Mouse (Mus musculus) embryonic fibroblast, embryonic 13.5 days (primary cell): Measurements from ENCODE around the gene Serpind1. TPM values are rescaled to one million over a fixed set of nuclear protein-coding genes. Genes with fewer than 3 reads are reported as not detected.

Source experiments
- H3K27ac ChIP-seq: 2 replicates; pipeline ENCODE4 v1.5.1; 2012; ENCODE audit warnings: low read length, control low read depth, inconsistent platforms; ENCODE audit not compliant: insufficient read depth
- H3K4me1 ChIP-seq: 2 replicates; pipeline ENCODE4 v1.6.1; 2011; ENCODE audit warnings: low read length; ENCODE audit not compliant: control insufficient read depth, insufficient read depth
- H3K4me3 ChIP-seq: 2 replicates; pipeline ENCODE4 v1.5.1; 2011; ENCODE audit warnings: mild to moderate bottlenecking, control low read depth, low read length; ENCODE audit not compliant: insufficient read depth
- CTCF ChIP-seq: IDR thresholded peaks from 2 replicates; pipeline ENCODE4 v1.5.1; 2011; ENCODE audit warnings: mild to moderate bottlenecking, control low read depth, low read length, moderate library complexity, borderline replicate concordance; ENCODE audit not compliant: insufficient read depth
- POLR2A ChIP-seq: IDR thresholded peaks from 2 replicates; pipeline ENCODE4 v1.6.1; 2011; ENCODE audit warnings: low read depth, mild to moderate bottlenecking, control low read depth, low read length, moderate library complexity
- polyA plus RNA-seq: library from polyadenylated mRNA; stranded (reverse); fragments of >200 nt; gene quantifications from 2 replicates; pipeline ENCODE4 v1.2.4, GENCODE M21; 2011; ENCODE audit warnings: low read depth; ENCODE audit not compliant: missing spikeins, insufficient read length

Serpind1 gene
- not detected in 2 replicates for polyA plus RNA-seq

- no peaks in the 10 kb centered on the region for H3K4me1 ChIP-seq
Measured at GRCm38 (mm10) chr16:17331116-17331515, at the start of gene Serpind1. Gene Serpind1, plus strand, starts transcription at chr16:17331371.

DNA sequence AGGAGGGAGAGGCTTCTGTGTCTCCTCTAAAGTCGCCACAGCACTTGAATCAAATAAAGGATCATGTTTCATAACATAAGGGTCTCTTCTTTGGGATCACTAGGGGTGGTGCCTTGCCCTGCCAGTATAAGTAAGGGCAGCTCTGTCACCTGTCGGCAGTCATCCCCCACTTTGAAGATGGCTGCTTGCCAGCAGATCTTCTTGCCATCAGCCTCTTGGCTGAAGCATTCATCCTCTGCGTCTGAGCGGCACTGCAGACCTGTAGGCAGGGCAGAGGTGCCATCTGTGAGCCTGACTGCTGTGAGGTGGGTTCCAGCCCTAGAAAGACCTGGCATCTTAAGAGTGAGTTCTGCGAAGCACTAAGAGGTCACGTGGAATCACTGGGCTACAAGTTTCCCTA, 48.0 kb upstream of the Serpind1 start:
- Histone ChIP-seq H3K27ac (no peak overlapping the region), H3K4me3 (no peak overlapping the region), H3K4me1 (no peaks in the 10 kb centered on the region)
- TF ChIP-seq CTCF (no peak), POLR2A (no peak)

More at GRCm38 (mm10) chr16:17331116-17331515, at the start of gene Serpind1:
- TF ChIP-seq CTCF: no peak
- no peak for TF ChIP-seq POLR2A
- Histone ChIP-seq H3K27ac (no peak within 1 kb of the TSS), H3K4me3 (no peak within 1 kb of the TSS)

DNA sequence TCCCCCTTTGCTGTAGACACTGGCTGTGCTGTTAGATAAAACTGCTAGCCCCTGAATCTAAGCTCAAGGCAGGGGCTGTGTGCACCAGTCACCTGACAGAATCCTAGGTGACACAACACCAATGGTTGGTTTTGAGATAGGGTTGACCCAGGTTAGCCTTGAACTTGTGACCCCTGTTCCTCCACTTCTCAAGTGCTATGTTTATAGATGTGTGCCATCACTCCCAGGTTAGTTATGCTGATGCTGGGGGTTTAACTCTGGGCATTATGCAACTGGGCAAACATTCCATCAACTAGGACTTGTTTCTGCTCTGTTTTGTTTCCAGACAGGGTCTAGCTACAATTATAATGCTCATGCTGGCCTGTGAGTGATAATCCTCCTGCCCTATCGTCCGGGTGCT, 44.1 kb upstream of the Serpind1 start:
- Histone ChIP-seq H3K4me3 (no peak overlapping the region), H3K27ac (no peak overlapping the region), H3K4me1 (no peaks in the 10 kb centered on the region)
- TF ChIP-seq POLR2A (no peak), CTCF (no peak)

- Histone ChIP-seq H3K4me1 (no peaks in the 10 kb centered on the region), H3K27ac (no peak overlapping the region), H3K4me3 (no peak overlapping the region)
- TF ChIP-seq CTCF (no peak), POLR2A (no peak)
Measured at GRCm38 (mm10) chr16:17291016-17291415, 40.2 kb upstream of the Serpind1 start.

DNA sequence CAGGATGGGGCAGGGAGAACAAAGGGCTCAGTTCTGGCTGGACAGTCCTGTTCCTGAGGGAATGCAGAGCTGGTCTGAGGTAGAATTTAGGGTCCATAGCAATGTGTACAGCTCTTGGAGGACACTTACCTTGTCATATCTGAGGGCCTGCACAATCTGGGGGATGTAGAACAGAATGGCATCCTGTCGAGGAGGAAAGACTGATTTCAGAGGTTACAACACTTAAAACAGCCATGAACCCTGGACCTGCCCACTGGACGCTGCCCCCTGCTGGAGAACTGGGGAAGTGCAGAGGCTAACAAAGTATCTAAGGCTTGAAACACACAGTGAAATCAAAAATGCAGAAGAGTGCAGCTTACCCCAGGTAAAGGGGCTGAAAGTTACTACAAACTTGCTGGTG, 38.4 kb upstream of the Serpind1 start:
- H3K4me1 ChIP-seq: no peaks in the 10 kb centered on the region
- TF ChIP-seq CTCF (peak; percentile 84), POLR2A (no peak)
- no peak overlapping the region for H3K27ac ChIP-seq
- H3K4me3 ChIP-seq: no peak overlapping the region

GRCm38 (mm10) chr16:17300818-17301217, 30.4 kb upstream of the Serpind1 start:
- H3K4me1 ChIP-seq: no peaks in the 10 kb centered on the region
- H3K4me3 ChIP-seq: no peak overlapping the region
- TF ChIP-seq CTCF: no peak
- H3K27ac ChIP-seq: no peak overlapping the region

DNA sequence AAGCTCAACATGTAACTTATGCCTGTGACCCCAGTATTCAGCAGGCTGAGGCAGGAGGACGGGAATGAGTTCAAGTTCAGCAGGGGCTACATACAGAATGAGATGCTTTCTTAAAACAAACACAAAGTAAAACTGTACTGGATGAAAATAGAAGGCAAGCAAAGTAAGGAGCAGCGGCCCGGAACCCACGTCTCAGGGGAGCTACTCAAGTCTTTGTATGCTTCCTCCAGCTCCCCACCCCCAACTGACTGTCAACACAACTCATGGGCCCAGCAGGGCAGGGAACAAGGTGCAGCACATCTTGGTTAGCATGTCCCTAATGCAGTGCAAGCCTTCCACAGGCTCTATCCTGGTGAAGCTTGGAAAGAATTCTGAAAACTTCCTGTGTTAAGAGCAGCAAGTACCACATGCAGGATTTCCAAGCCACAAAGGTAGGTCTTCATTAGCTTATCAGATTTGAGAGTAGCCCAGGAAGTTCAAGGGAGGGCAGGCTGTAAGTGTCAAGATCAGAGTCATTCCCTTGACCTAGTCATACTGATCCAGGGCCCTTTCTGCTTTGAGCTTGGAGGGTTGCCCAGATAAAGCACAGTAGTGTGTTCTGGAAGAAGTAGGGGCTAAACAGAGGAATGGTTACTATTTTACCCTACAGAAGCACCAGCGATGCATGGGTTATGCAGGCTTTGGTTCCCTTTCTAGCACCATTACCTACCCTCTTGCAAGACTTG, 27.5 kb upstream of the Serpind1 start:
- Histone ChIP-seq H3K4me1 (no peaks in the 10 kb centered on the region), H3K4me3 (no peak overlapping the region), H3K27ac (no peak overlapping the region)
- TF ChIP-seq POLR2A (no peak), CTCF (no peak)

DNA sequence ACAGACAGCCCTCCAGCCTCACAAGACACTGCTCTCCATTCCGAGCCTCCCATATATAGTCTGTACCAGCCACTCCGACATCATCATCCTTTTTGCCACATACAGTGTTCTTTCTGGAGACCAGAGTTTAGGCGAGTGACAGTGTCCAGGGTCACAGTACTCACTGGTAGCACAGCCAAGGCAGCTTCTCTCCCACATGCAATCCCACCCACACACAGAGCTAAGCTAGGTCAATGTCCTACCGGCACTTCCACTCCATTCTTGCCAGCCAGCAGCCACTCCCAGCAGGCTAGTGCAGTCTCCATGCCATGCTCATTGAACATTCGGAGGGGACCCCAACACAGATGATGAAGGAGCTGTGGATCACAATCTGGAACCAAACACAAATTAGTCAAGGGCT, 23.7 kb upstream of the Serpind1 start:
- Histone ChIP-seq H3K4me3 (no peak overlapping the region), H3K27ac (no peak overlapping the region), H3K4me1 (no peaks in the 10 kb centered on the region)
- TF ChIP-seq CTCF (no peak), POLR2A (no peak)

GRCm38 (mm10) chr16:17309036-17309435, 22.1 kb upstream of the Serpind1 start:
- Histone ChIP-seq H3K4me1 (no peaks in the 10 kb centered on the region), H3K4me3 (no peak overlapping the region), H3K27ac (no peak overlapping the region)
- TF ChIP-seq CTCF (no peak), POLR2A (no peak)

DNA sequence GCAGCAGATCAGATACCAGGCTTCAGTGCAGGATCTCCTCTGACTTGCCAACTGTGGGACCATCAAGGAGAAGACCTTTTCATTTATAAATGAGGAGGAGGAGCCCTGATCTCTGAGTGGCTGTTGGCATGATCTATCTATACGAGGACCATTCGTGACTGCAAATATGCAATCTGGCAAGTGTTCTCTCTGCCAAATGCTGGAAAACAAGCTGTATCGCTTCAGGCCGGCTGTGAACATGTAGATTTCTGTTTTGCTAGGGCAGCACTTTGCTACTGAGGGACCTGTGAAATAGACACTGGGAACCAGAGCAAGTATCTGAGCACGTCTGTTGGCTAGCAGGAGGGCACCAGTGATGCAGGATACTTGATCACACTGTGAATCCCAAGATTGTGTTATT, 18.6 kb upstream of the Serpind1 start:
- no peak for TF ChIP-seq POLR2A
- TF ChIP-seq CTCF: no peak
- H3K4me3 ChIP-seq: no peak overlapping the region
- no peak overlapping the region for H3K27ac ChIP-seq
- H3K4me1 ChIP-seq: no peaks in the 10 kb centered on the region
